Mouse (Mus musculus): Measurements from ENCODE around the gene Gpr137b.
"Not testable (repeated sequence)": the region's sequence is repeated elsewhere in the genome, so short reads cannot be mapped to it uniquely, and the experiment has no call there.

GRCm38 (mm10) chr13:13415120-13416006 is 21.5 kb upstream of the Gpr137b start:
- not testable (repeated sequence) for TF ChIP-seq POLR2A (IDR thresholded peaks at IDR 0.05; ENCODE audit: borderline replicate concordance, control insufficient read depth, low read depth, low read length)
- peak; percentile 23; the same call in 1 of the 2 replicates for TF ChIP-seq CTCF (IDR thresholded peaks at IDR 0.05; ENCODE audit: control insufficient read depth, insufficient read depth, low read length)

All from bone marrow, adult 2 months (tissue).